Mouse (Mus musculus): Measurements from ENCODE around the gene Inpp1.

DNA sequence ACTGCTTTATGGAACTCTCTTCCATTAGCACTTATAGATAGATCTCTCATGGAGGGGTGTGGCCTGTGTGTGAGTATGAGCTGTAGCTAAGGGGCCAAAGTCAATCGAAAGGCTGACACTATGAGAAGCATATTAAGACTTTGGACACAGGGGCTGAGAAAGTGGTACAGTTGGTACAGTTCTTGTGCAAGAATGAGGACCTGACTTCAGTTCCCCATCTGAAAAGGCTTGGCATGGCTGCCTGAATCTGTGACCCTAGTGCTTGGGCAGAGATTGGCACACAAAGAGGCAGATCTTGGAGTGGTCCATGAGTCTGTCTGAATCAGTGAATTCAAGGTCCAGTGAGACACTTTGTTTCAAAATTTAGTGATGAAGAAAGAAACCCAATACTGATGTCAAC, 63.2 kb downstream of the Inpp1 start:
- no peak for TF ChIP-seq EP300 (IDR thresholded peaks at IDR 0.05; ENCODE audit: low read depth)
- no peak for TF ChIP-seq CTCF (IDR thresholded peaks at IDR 0.05; ENCODE audit: low read depth)
